Mouse (Mus musculus): ENCODE measurements around the gene Pla2g2f. TPM values are rescaled to one million over a fixed set of nuclear protein-coding genes. Genes with fewer than 3 reads are reported as not detected.

The Pla2g2f gene
- polyA plus RNA-seq, 1 experiment from 2014 or later = not detected

- Histone ChIP-seq H3K9me3 (ENCODE audit: low read length) (no peaks in the 10 kb centered on the region), H3K27me3 (ENCODE audit: insufficient read depth, low read length) (0 out of 2 replicates have a peak, but pooled peaks cover 3% of the 10 kb centered on the region), H3K4me3 (ENCODE audit: low read depth, low read length) (no peak overlapping the region), H3K9ac (replicated peaks) (no peak overlapping the region), H3K4me1 (ENCODE audit: insufficient read depth) (peaks cover 5% of the 10 kb centered on the region; the same call in 1 of the 2 replicates), H3K27ac (ENCODE audit: low read depth) (no peak overlapping the region), H3K4me2 (ENCODE audit: low read depth, low read length) (no peak overlapping the region), H3K36me3 (replicated peaks; ENCODE audit: insufficient read depth, low read length) (no peaks in the 10 kb centered on the region)
- DNase-seq (no peak), ATAC-seq (peak; percentile 25; the same call in 1 of the 2 replicates)
- WGBS (ENCODE audit: insufficient replicate concordance) = 46% methylated on average over 9 of the region's 9 CpGs
- TF ChIP-seq EP300 (IDR thresholded peaks at IDR 0.05; ENCODE audit: low read depth) (peak; percentile 56; the same call in 1 of the 2 replicates), CTCF (IDR thresholded peaks at IDR 0.05; ENCODE audit: low read depth) (no peak)
Measured at GRCm38 (mm10) chr4:138729018-138729703, 28.3 kb downstream of the Pla2g2f start.

- Histone ChIP-seq H3K9ac (replicated peaks) (no peak overlapping the region), H3K9me3 (ENCODE audit: low read length) (no peaks in the 10 kb centered on the region), H3K4me2 (ENCODE audit: low read depth, low read length) (no peak overlapping the region), H3K27ac (ENCODE audit: low read depth) (no peak overlapping the region), H3K4me1 (ENCODE audit: insufficient read depth) (peaks cover 5% of the 10 kb centered on the region; the same call in 1 of the 2 replicates), H3K27me3 (ENCODE audit: insufficient read depth, low read length) (peaks cover 6% of the 10 kb centered on the region; the same call in 1 of the 2 replicates), H3K4me3 (ENCODE audit: low read depth, low read length) (no peak overlapping the region), H3K36me3 (replicated peaks; ENCODE audit: insufficient read depth, low read length) (no peaks in the 10 kb centered on the region)
- ATAC-seq (no peak), DNase-seq (no peak)
- WGBS (ENCODE audit: insufficient replicate concordance) = 53% methylated on average over 5 of the region's 5 CpGs
- TF ChIP-seq CTCF (IDR thresholded peaks at IDR 0.05; ENCODE audit: low read depth) (no peak), EP300 (IDR thresholded peaks at IDR 0.05; ENCODE audit: low read depth) (no peak)
Measured at GRCm38 (mm10) chr4:138725751-138726150, 31.7 kb downstream of the Pla2g2f start.

DNA sequence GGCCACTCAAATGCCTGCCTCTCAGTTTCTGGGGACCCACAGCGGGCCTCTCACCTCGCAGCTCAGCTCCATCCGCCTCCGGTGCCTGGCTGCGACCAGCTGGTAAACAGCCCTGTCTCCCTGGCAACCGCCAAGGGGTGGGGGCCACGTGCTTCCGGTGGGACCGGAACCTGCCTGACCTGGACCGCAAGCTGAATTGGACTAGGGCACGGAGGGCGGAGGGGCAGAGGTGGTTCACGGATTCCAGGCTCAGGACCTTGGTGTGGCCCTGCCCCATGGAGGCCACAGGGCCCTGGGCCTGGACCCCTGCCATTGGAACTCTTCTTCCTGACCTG, 32.3 kb downstream of the Pla2g2f start:
- no peak overlapping the region for H3K27ac ChIP-seq (ENCODE audit: low read depth)
- H3K36me3 ChIP-seq (replicated peaks; ENCODE audit: insufficient read depth, low read length) = no peaks in the 10 kb centered on the region
- H3K4me3 ChIP-seq (ENCODE audit: low read depth, low read length) = no peak overlapping the region
- H3K4me1 ChIP-seq (ENCODE audit: insufficient read depth) = peaks cover 5% of the 10 kb centered on the region; the same call in 1 of the 2 replicates
- no peak overlapping the region for H3K4me2 ChIP-seq (ENCODE audit: low read depth, low read length)
- no peaks in the 10 kb centered on the region for H3K9me3 ChIP-seq (ENCODE audit: low read length)
- no peak for TF ChIP-seq EP300 (IDR thresholded peaks at IDR 0.05; ENCODE audit: low read depth)
- H3K9ac ChIP-seq (replicated peaks) = no peak overlapping the region
- WGBS (ENCODE audit: insufficient replicate concordance) = 3% methylated on average over 13 of the region's 13 CpGs
- DNase-seq = peak; percentile 68
- ATAC-seq = peak; percentile 64
- H3K27me3 ChIP-seq (ENCODE audit: insufficient read depth, low read length) = peaks cover 6% of the 10 kb centered on the region; the same call in 1 of the 2 replicates

DNA sequence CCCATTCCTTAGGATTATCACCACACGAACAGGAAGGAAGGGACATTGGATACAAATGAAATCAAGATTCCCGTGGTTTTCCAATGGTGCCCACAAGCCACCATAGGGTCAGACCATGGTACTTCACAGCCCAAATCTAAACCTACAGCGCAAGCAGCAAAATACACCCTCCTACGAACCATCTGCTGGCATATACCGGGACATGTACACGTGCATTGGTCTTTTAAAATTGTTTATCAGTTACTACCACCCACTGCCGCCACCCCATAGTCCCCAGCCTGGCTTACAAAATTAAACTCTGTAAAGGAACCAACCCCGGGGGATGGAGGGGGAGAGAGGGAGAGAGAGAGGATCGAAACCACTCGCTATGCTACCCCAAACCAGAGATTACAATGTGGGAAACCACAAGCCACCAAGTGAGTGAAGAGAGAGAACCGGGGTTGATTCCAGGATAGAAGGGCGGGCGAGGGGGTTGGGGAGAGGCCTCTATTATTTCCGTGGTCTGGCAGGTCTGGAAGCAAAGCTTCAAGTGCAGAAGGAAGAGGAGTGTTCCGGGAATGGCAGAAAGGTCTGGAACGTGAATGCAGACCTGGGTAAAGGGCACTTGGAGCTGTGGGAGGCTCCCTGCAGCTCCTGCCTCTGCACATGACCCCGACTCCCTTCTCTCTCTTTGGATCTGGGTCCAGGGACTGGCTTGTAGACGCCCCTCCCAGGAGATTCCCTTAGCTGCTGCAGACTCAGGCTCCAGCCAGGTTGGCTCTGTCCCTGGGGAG, 32.9 kb downstream of the Pla2g2f start, which contains the start of gene Pla2g2c:
Pla2g2c (plus strand) TSS at position 439 of the 773 bp plus-strand sequence.
- Histone ChIP-seq H3K9ac (replicated peaks) (no peak within 1 kb of the TSS), H3K27me3 (ENCODE audit: insufficient read depth, low read length) (peaks cover 6% of the 10 kb centered on the region; the same call in 1 of the 2 replicates), H3K4me3 (ENCODE audit: low read depth, low read length) (no peak within 1 kb of the TSS), H3K36me3 (replicated peaks; ENCODE audit: insufficient read depth, low read length) (no peaks in the 10 kb centered on the region), H3K4me2 (ENCODE audit: low read depth, low read length) (no peak within 1 kb of the TSS), H3K9me3 (ENCODE audit: low read length) (no peaks in the 10 kb centered on the region), H3K4me1 (ENCODE audit: insufficient read depth) (peaks cover 5% of the 10 kb centered on the region; the same call in 1 of the 2 replicates), H3K27ac (ENCODE audit: low read depth) (no peak within 1 kb of the TSS; the same call in 1 of the 2 replicates)
- TF ChIP-seq CTCF (IDR thresholded peaks at IDR 0.05; ENCODE audit: low read depth) = no peak
- TF ChIP-seq EP300 (IDR thresholded peaks at IDR 0.05; ENCODE audit: low read depth) = no peak
- DNase-seq (no peak), ATAC-seq (peak; percentile 5; the same call in 1 of the 2 replicates)
- WGBS (ENCODE audit: insufficient replicate concordance) = 23% methylated on average over 18 of the region's 18 CpGs

GRCm38 (mm10) chr4:138723493-138724281, 33.7 kb downstream of the Pla2g2f start:
- DNase-seq = no peak
- TF ChIP-seq EP300 (IDR thresholded peaks at IDR 0.05; ENCODE audit: low read depth) = no peak
- no peak for TF ChIP-seq CTCF (IDR thresholded peaks at IDR 0.05; ENCODE audit: low read depth)
- H3K36me3 ChIP-seq (replicated peaks; ENCODE audit: insufficient read depth, low read length) = no peaks in the 10 kb centered on the region

More at GRCm38 (mm10) chr4:138723493-138724281, 33.7 kb downstream of the Pla2g2f start:
- peaks cover 6% of the 10 kb centered on the region; the same call in 1 of the 2 replicates for H3K27me3 ChIP-seq (ENCODE audit: insufficient read depth, low read length)
- peaks cover 5% of the 10 kb centered on the region; the same call in 1 of the 2 replicates for H3K4me1 ChIP-seq (ENCODE audit: insufficient read depth)
- H3K9me3 ChIP-seq (ENCODE audit: low read length) = no peaks in the 10 kb centered on the region
- H3K9ac ChIP-seq (replicated peaks) = no peak overlapping the region
- H3K4me3 ChIP-seq (ENCODE audit: low read depth, low read length) = no peak overlapping the region
- no peak overlapping the region for H3K4me2 ChIP-seq (ENCODE audit: low read depth, low read length)
- ATAC-seq = peak; percentile 43
- WGBS (ENCODE audit: insufficient replicate concordance) = 44% methylated on average over 15 of the region's 15 CpGs
- H3K27ac ChIP-seq (ENCODE audit: low read depth) = no peak overlapping the region; the same call in 1 of the 2 replicates
